Mouse (Mus musculus) monocyte, adult 2 months (primary cell): ENCODE data around the gene Mis18a.
A peak's percentile ranks its signal among the peaks of the same experiment; 100 is the strongest.

Experiments
- DNase-seq, 2 experiments: peaks; one replicate each; pipeline ENCODE4 v3.0.0; 2022; ENCODE audit warnings: low spot score in 2 of 2, low read depth in 1 of 2

Mis18a gene

DNA sequence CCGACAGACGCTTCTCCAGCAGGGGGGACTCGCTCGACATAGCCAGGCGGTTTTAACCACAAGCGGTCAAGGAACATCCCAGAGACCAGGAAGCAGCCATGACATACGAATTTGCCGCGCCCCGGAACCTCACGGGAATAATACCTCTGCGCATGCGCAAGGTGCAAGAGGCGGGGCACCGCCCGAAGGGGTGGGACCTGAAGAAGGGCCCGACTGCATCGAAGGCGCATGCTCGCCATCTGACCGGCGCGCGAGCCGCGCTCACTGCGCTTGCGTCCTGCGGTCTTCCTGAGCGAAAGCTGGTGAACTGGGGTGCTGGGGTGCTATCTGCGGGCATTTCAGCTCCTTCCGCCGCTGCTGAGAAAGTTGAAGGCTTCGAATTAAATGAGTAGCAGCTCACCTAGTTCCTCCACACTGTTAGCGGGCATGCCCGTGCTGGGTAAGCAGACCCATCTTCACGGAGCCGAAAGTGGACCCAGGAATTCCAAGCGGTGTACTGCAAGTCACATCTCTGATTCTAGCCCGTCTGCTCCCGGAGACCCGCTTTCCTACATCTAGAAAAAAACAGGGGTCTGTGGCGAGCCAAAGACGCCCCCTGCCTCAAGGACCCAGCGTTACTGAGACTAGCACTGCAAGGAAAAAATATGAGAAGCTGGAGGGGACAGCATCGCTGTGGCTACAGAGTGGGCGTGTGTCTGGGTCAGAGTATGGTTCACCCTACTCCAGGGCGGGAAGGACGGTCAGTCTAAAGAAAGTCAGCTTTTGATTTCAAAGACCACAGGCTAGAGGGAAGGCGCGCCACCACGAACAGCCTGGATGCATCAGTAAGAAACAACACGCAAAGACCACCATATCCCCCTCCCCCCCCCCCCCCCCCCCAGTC, at the start of gene Mis18a:
Mis18a (minus strand) TSS at position 172 of the 883 bp plus-strand sequence.
- peak; percentile 82 to 89 for DNase-seq

DNA sequence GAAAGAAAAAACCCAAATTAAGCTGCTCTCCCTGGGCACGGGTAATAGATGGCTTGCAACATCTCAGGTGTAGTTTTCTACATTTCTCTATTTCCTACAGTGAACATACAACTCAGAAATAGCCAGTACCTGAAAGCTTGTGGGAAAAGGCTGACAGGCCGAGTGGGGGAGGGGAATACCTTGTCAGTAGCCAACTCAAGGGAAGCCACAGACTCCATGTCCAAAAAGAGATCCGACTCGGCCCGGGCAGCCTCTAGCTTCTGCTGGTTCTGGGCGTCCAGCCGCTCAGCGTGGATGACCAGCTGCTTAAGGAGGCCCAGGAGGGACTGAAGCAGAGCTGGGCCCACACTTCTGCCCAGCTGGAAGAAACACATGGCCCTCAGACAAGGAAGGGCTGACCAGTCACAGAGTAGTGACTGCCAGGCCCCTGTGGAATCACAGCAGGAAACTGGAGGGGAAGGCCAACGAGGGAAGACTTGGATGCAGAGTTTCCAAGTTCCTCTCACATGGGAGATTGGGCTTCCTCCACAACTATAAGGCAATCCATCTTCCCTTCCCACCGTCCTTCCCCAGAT, 48.8 kb upstream of the Mis18a start:
- no peak for DNase-seq

DNA sequence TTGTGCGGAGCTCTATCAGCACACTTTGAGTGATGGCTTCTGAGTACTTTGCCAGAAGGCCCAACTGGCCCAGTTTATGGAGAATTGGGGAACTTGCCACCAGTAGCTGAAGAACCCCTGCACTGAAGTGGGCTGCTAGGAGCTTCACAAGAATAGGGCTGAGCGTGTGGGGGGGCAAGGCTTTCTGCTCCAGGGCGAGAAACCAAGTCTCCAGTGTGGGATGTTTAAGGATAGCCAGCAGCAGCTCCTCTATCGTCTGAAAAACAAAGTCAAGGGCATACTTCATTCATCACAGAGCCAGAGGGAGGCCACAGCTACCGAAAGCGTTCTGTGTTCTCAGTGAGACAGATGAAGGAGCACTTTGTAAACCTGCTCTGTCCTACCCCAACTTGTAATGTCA, 47.4 kb upstream of the Mis18a start:
- DNase-seq: no peak

DNA sequence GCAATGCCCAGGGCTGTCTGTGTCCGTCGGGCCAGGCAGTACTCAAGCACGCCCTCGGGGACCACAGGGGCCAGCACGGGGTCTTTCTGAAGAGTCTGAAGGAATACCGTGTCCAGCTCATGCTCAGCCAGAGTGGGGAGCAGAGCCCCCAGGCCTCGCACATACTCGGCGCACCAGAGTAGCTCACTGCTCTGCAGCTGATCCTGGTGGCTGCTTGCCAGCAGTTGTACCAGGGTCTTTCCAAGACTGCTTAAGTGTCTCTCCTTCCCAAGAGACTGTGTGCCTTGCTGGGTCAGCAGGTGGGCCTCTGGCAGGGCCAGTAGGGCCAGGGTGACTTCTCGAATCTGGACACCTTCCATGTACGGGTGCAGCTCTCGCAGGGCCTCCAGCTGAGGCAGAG, 47.0 kb upstream of the Mis18a start:
- DNase-seq: no peak

DNA sequence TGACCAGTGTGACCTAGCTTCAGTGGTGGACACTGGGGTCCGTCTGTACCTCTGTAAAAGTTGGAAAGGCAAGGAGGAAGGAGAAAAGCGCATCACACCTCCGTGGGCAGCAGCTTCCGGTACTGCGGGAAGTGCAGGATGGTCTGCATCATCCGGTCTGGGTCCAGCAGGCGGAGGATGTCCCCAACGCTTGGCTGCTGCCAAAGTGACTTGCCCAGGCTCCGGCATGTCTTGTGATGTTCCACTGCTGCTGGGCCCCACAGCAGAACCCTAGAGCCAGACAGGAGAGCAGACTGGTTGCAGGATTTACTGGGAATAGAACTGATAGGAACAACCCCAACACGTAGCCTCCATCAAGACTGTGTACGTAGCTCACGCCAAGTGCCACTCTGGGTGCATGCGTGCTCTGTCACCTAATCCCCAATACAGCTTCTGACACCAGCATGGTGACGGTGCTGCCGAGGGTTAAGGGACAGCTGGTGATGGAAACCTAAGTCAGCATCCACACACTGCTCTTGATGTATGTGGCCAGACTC, 39.8 kb upstream of the Mis18a start:
- no peak for DNase-seq

DNA sequence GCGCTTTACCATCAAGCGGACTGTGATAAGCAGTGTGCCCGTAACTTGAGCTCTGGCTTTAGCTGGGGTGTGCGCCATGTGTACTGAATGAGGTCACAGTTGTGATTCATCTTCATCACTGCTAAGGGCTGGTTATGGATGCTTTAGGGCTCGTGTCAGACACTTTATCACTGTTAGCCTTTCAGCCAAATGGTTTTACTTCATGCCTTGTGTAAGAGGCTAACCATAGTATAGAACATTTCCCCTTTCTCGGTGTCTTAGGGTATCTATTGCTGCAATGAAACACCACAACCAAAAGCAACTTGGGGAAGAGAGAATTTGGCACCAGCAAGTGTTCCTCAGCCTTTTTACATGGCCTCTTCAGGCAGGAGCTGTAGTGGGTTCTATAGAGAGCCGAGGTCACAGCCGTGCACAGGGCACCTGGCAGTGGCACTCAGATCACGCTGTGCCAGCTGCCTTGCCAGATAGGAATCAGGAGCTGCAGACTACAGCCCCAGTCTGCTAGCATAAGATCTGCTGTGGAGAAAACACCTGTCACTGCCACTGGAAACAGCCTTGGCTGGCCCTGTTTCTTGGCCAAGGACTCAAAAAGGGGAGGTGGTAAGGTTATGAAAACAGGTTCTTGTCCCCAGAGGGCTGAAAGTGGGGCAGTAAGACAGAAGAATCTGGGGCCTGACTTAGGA, 38.1 kb upstream of the Mis18a start:
- DNase-seq: peak in 1 of 2 experiments; percentile 5

DNA sequence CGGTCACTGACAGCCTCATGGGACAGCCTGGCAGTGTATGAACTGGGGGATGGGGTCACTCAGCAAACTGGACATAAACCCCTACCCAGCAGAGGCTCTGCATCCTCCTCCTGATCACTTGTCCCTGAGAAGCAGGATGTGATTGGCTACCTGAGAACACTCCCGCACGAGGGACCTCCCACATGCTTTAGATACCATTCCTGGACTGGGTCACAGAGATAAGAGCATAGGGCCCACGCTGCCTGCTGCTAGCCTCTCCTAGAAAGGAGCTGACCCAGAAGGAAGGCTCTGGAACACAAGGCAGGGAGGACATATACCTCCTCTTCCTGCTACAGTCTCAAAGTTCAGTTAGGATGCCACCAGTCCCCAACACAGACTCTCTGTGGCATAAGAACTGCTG, 33.3 kb upstream of the Mis18a start:
- DNase-seq: no peak

DNA sequence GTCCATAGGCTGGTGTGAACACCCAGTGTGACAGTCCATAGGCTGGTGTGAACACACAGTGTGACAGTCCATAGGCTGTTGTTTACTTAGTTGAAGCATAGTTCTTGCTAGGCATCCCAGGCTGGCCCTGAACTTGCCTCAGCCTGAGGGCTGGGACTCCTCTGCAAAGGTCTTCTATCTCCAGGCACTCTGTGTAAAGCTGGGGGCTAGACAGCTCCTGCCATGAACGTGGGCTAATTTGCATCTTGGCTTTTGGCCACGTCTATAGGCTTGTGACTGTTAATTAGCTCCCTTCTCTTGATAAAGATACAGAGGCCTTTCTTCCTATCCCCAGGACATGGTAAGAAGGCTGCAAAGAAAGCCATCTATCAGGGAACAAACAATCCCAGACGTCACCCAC, 32.1 kb upstream of the Mis18a start:
- DNase-seq: no peak

DNA sequence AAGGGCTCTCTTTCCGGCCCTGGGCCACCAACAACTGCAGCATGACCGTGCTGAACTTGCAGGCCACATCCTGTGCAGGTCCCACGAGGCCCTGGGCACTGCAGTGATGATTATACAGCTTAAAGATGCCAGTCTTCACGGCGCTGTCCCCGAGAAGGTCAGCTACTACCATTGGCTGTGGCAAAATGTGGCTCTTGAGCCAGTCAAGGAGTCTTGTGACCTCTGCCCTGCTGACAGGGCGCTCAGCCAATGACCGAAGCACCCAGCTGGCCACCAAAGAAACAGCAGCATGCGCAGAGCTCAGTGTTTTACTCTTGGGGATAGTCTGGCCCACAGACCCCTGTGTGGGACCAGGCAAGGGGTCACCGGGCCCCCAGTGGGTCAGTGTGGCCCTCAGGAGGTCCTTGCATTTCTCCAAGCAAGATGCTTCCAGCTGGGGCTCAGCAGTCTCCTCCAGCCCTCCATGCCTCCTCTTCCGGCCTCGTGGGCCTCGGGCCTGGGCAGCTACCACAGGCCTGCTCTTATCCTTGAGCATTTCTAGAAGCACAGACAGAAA, 26.3 kb upstream of the Mis18a start:
- DNase-seq: no peak

DNA sequence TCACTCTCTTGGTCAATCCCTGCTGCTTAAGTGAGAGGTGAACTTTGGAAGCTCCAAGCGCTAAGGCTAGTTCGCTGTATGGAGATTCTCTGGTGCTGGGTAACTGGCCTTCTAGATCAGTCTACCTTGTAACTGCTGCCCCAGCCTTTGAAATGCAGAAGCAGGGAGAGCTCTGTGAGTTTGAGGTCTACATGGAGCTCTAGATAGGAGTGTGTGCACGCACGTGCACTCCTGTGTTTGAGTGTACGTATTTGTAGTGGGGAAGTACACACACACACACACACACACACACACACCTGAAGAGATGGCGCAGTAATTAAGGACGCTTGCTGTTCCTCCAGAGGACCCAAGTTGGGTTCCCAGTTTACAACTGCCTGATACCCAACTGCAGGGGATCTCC, 21.0 kb upstream of the Mis18a start:
- no peak for DNase-seq

DNA sequence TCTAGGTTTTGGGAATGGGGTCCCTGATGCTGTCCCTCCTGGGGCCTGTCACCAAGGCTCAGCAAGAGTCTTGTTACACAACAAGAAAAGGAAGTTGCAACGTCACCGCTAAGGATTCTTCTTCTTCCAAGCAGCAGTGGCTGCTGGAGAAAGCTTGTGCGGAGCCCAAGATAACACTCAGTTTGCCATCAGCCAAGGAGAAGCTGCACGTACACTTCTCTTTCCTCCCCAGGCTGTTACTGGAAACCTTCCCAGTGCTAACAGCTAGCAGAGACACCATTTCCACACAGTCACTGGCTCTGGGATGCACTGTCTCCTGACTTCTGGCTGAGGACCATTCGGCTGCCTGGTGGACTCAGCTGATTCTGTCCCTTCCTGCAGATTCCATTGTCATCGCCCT, 19.9 kb upstream of the Mis18a start:
- DNase-seq: no peak

DNA sequence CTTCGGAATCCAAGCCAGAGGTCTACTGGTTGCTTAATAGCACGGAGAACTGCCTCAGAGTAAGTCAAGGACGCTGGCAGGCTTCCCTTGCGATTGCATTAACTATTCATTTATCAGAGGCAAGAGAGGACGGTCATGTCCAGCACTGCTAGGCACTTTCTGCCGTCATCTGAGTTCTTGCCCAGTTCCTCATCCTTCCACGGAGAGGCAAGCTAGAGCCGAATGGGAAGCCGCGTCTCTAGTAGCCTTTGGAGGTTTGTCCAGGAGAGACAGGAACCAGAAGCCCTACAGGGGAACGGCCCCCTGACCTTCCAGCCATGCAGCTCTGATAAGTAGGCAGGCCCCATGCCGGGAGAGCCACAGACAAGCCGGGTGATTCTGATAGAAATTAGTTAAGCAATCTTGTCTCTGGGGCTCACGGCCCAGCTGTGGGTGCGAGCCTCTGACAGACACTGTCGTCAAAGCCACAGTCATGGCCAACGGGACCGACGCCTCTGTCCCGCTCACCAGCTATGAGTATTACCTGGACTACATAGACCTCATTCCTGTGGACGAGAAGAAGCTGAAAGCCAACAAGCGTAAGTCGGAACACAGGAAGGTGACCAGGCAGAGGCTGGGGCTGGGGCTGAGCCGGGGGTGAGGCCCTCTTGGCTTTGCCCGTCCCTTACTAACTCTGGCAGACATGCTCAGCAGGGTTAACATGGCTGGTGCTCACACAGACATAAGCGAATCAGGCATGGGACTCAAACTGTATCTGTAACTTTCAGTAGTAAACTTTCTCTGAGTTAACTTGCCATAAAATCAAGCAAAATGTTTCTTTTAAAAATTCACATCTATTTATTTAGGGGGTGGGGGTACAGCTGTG, 11.1 kb upstream of the Mis18a start, which contains the start of gene Mrap:
Mrap (plus strand) TSS at position 116 of the 865 bp plus-strand sequence.
- DNase-seq: no peak

DNA sequence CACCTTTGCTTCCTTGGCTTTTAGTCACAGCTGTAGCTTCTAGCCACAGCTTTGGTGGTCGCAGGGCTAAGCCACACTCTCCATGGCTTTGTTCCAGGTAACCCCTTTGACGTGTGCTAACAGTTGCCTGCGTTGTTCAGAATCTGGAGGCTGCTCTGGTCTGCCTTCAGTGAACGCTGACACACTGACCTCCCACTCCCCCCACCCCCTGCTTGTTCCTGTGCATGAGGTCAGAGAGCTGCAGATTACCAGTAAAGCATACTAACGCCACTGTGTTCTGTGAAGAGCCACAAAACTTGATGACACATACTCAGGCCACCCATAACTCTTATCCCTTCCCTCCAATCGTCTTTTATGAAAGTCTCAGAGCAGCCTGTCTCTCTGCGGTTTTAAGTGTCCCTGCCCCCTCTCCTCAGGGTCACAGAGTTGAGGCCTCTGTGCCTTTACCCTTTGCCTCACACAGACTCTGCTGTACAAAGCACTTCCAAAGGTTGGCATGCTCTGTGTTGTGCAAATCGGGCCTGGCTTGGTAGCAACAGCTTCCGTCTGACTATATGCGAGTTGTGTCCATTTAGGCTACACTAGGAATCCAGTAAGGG, 9.6 kb upstream of the Mis18a start:
- DNase-seq: no peak

DNA sequence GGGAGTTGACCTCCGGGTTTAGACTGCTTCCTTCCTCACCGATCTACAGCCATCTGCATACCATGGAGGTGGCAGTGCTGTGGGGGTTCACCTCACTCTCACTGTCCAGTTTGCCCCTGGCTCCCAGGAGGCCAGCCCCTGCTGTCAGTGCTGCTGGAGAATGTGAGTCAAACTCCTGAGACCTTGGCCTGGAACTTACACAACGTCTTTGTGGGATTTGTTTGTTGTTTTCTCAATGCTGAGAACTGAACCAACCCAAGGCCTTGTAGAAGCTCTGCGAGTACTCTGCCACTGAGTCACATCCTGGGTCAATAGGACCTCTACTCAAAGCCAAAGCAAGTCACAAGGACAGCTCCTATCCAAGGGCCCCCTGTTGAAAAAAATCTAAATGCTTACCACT, 8.4 kb upstream of the Mis18a start:
- DNase-seq: no peak

DNA sequence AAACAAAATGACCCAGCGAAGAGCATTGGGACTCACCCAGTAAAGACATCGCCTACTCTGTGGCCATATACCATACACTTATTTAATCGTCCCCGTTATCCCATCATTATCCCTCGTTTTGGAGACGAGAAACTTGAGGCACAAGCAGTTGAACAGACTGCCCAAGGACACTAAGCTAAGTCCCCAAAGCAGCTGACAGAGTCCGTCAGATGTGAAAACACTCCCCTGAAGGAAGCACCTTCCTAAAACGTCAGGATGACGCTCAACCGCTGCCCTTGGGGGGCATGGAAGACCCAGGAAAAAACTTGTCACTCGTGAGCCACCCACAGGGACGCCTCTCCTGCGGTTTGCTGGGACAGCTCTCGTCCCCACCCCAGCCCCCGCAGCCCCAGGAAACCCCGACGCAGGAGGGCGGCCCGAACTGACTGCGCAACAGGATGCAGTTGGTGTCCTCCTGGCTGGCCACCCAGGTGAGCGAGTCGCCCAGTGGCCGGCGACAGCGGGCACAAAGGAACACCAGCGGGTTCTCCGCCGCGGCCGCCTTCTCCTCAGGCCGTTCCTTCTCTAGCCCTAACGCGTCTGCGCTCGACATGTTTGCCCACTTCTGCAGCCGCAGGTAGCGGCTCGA, 490 bp downstream of the Mis18a start:
- no peak for DNase-seq

DNA sequence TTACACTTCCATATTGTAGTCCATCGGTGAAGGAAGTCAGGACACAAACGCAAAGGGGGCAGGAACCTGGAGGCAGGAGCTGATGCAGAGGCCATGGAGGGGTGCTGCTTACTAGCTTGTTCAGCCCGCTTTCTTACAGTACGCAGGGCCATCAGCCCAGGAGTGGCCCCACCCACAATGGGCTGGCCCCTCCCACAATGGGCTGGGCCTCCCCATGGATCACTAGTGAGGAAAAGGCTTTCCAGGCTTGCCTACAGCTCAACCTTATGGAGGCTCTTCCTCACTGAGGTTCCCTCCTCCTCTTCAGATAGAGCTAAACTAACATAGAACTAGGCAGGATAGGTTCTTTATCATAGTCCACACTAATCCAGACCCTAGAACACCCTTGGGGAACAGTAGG, 3.2 kb downstream of the Mis18a start:
- DNase-seq: no peak

DNA sequence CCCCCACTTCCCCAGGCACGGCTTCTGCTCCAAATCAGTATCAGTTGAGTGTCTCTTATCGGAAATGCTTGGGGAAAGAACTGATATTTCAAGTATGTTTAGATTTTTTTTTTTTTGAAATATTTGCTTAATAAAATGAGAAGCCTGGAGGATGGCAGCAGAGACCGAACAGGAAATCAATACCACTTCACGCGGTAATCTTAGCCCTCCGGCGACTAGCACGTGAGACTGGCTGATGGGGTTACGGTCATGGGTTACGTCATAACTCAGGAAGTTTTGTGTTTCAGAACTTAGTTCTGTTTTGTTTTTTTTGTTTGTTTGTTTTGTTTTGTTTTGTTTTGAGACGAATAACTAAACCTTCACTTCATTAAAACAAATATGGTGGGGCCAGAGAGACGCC, 16.9 kb downstream of the Mis18a start:
- no peak for DNase-seq

DNA sequence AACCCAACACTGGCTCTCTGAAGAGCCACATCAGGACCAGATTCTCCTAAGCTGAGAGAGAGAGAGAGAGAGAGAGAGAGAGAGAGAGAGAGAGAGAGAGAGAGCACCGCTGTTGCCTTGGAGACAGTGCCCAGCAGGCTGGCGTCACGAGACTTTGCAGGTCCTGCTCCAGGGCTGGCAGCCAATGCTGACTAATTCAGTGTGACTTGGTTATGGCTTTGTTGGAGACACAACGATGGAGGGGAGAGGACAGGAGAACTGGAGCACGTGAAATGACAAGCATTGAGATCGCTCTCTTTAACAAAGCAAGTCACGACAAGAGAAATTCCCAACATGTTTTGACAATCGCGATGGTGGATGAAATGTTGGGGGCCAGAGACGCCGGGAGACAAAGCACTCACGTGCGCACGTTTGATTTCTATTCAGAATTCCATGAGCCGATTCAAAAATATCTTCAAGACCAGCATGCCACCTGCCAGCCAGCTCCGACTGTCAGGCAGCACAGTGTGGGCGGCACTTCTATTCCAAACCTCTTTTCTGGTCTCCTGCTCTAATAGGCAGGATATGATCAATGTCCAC, 17.4 kb downstream of the Mis18a start:
- no peak for DNase-seq

DNA sequence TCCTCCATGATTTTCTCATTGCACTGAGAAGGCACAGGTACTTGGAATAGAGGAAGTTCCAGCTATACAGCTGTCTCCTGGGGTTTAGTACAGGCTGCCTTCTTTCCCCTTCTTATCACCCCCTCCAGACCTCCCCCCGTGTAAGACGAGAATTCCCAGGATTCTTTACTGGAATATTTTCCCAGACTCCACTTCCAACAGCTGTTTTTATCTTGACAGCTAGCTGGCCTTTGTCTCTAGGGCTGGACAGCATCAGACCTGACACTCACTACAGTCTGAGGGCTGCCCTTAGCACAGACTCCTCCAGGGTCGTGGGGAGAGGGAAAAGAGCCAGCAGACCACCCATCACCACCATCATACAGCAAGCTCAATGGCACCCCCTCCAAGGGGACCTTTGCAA, 20.9 kb downstream of the Mis18a start:
- no peak for DNase-seq
